Mouse (Mus musculus): Measurements from ENCODE around the gene Arhgef3. TPM values are rescaled to one million over a fixed set of nuclear protein-coding genes. Genes with fewer than 3 reads are reported as not detected.

The Arhgef3 gene
- polyA plus RNA-seq, 2 experiments: 2.6 to 5.4 TPM

GRCm38 (mm10) chr14:27436116-27436515, 321.4 kb downstream of the Arhgef3 start:
- Histone ChIP-seq H3K9me3 (ENCODE audit: control insufficient read depth, low read length) (no peaks in the 10 kb centered on the region), H3K27me3 (ENCODE audit: control insufficient read depth, insufficient read depth, low read length) (no peaks in the 10 kb centered on the region), H3K27ac (no peak overlapping the region), H3K36me3 (replicated peaks; ENCODE audit: control insufficient read depth, insufficient read depth, low read depth) (peaks cover 3% of the 10 kb centered on the region), H3K9ac (replicated peaks) (no peak overlapping the region), H3K4me1 (replicated peaks; ENCODE audit: control insufficient read depth in 2 of 2, insufficient read depth in 2 of 2, low read length in 1 of 2) (no peaks in the 10 kb centered on the region; a peak in 1 of 4 replicates), H3K4me3 (ENCODE audit: insufficient read depth in 1 of 2, low read depth in 2 of 2, low read length in 2 of 2) (no peak overlapping the region), H3K4me2 (ENCODE audit: low read depth) (no peak overlapping the region)
- ATAC-seq (ENCODE audit: insufficient read depth) (no peak), DNase-seq (ENCODE audit: low read depth in 3 of 3, low spot score in 3 of 3) (no peak)
- WGBS (ENCODE audit: insufficient replicate concordance): 87% methylated on average over 1 of the region's 1 CpGs
- TF ChIP-seq EP300 (IDR thresholded peaks at IDR 0.05; ENCODE audit: low read depth) (no peak), CTCF (IDR thresholded peaks at IDR 0.05; ENCODE audit: low read depth) (no peak)

- ATAC-seq (ENCODE audit: insufficient read depth): no peak
Measured at GRCm38 (mm10) chr14:27436826-27437225, 322.1 kb downstream of the Arhgef3 start.

GRCm38 (mm10) chr14:27440921-27441320, 326.2 kb downstream of the Arhgef3 start:
- Histone ChIP-seq H3K4me1 (replicated peaks; ENCODE audit: control insufficient read depth in 2 of 2, insufficient read depth in 2 of 2, low read length in 1 of 2) (no peaks in the 10 kb centered on the region; a peak in 1 of 4 replicates), H3K9ac (replicated peaks) (no peak overlapping the region), H3K4me3 (ENCODE audit: insufficient read depth in 1 of 2, low read depth in 2 of 2, low read length in 2 of 2) (no peak overlapping the region), H3K27me3 (ENCODE audit: control insufficient read depth, insufficient read depth, low read length) (no peaks in the 10 kb centered on the region), H3K9me3 (ENCODE audit: control insufficient read depth, low read length) (no peaks in the 10 kb centered on the region), H3K4me2 (ENCODE audit: low read depth) (no peak overlapping the region), H3K36me3 (replicated peaks; ENCODE audit: control insufficient read depth, insufficient read depth, low read depth) (peaks cover 23% of the 10 kb centered on the region), H3K27ac (no peak overlapping the region)
- TF ChIP-seq CTCF (IDR thresholded peaks at IDR 0.05; ENCODE audit: low read depth) (peak; percentile 28; the same call in 1 of the 2 replicates), EP300 (IDR thresholded peaks at IDR 0.05; ENCODE audit: low read depth) (no peak)
- peak in 1 of 3 experiments; percentile 10 for DNase-seq (ENCODE audit: low read depth in 3 of 3, low spot score in 3 of 3)
- ATAC-seq (ENCODE audit: insufficient read depth): no peak

More at GRCm38 (mm10) chr14:27436826-27437225, 322.1 kb downstream of the Arhgef3 start:
- TF ChIP-seq CTCF (IDR thresholded peaks at IDR 0.05; ENCODE audit: low read depth) (no peak), EP300 (IDR thresholded peaks at IDR 0.05; ENCODE audit: low read depth) (no peak)
- H3K36me3 ChIP-seq (replicated peaks; ENCODE audit: control insufficient read depth, insufficient read depth, low read depth): peaks cover 3% of the 10 kb centered on the region
- H3K27ac ChIP-seq: no peak overlapping the region
- DNase-seq (ENCODE audit: low read depth in 3 of 3, low spot score in 3 of 3): no peak
- H3K4me2 ChIP-seq (ENCODE audit: low read depth): no peak overlapping the region
- no peaks in the 10 kb centered on the region; a peak in 1 of 4 replicates for H3K4me1 ChIP-seq (replicated peaks; ENCODE audit: control insufficient read depth in 2 of 2, insufficient read depth in 2 of 2, low read length in 1 of 2)
- H3K9ac ChIP-seq (replicated peaks): no peak overlapping the region
- H3K9me3 ChIP-seq (ENCODE audit: control insufficient read depth, low read length): no peaks in the 10 kb centered on the region
- WGBS (ENCODE audit: insufficient replicate concordance): 80% methylated on average over 3 of the region's 3 CpGs
- H3K27me3 ChIP-seq (ENCODE audit: control insufficient read depth, insufficient read depth, low read length): no peaks in the 10 kb centered on the region
- no peak overlapping the region for H3K4me3 ChIP-seq (ENCODE audit: insufficient read depth in 1 of 2, low read depth in 2 of 2, low read length in 2 of 2)

- Histone ChIP-seq H3K36me3 (replicated peaks; ENCODE audit: control insufficient read depth, insufficient read depth, low read depth) (peaks cover 35% of the 10 kb centered on the region), H3K4me3 (ENCODE audit: insufficient read depth in 1 of 2, low read depth in 2 of 2, low read length in 2 of 2) (no peak overlapping the region), H3K27ac (no peak overlapping the region), H3K4me1 (replicated peaks; ENCODE audit: control insufficient read depth in 2 of 2, insufficient read depth in 2 of 2, low read length in 1 of 2) (no peaks in the 10 kb centered on the region), H3K9me3 (ENCODE audit: control insufficient read depth, low read length) (no peaks in the 10 kb centered on the region), H3K4me2 (ENCODE audit: low read depth) (no peak overlapping the region), H3K27me3 (ENCODE audit: control insufficient read depth, insufficient read depth, low read length) (no peaks in the 10 kb centered on the region), H3K9ac (replicated peaks) (no peak overlapping the region)
- TF ChIP-seq CTCF (IDR thresholded peaks at IDR 0.05; ENCODE audit: low read depth): no peak
- no peak for TF ChIP-seq EP300 (IDR thresholded peaks at IDR 0.05; ENCODE audit: low read depth)
- ATAC-seq (ENCODE audit: insufficient read depth) (no peak), DNase-seq (ENCODE audit: low read depth in 3 of 3, low spot score in 3 of 3) (no peak)
- WGBS (ENCODE audit: insufficient replicate concordance): 84% methylated on average over 2 of the region's 2 CpGs
Measured at GRCm38 (mm10) chr14:27444851-27445281, 330.2 kb downstream of the Arhgef3 start.

GRCm38 (mm10) chr14:27446963-27447362, 332.3 kb downstream of the Arhgef3 start:
- H3K4me1 ChIP-seq (replicated peaks; ENCODE audit: control insufficient read depth in 2 of 2, insufficient read depth in 2 of 2, low read length in 1 of 2): no peaks in the 10 kb centered on the region
- no peak overlapping the region for H3K4me3 ChIP-seq (ENCODE audit: insufficient read depth in 1 of 2, low read depth in 2 of 2, low read length in 2 of 2)
- DNase-seq (ENCODE audit: low read depth in 3 of 3, low spot score in 3 of 3): no peak
- no peaks in the 10 kb centered on the region for H3K27me3 ChIP-seq (ENCODE audit: control insufficient read depth, insufficient read depth, low read length)
- TF ChIP-seq EP300 (IDR thresholded peaks at IDR 0.05; ENCODE audit: low read depth) (no peak), CTCF (IDR thresholded peaks at IDR 0.05; ENCODE audit: low read depth) (no peak)
- no peak overlapping the region for H3K4me2 ChIP-seq (ENCODE audit: low read depth)
- no peak overlapping the region for H3K9ac ChIP-seq (replicated peaks)
- H3K9me3 ChIP-seq (ENCODE audit: control insufficient read depth, low read length): no peaks in the 10 kb centered on the region
- peaks cover 41% of the 10 kb centered on the region for H3K36me3 ChIP-seq (replicated peaks; ENCODE audit: control insufficient read depth, insufficient read depth, low read depth)
- 69% methylated on average over 4 of the region's 4 CpGs for WGBS (ENCODE audit: insufficient replicate concordance)
- ATAC-seq (ENCODE audit: insufficient read depth): no peak
- no peak overlapping the region for H3K27ac ChIP-seq

Small RNA genes within 50 kb of the gene (microRNA-seq; reads per million reads assigned to microRNA genes)
- gene Gm23633: not detected

Other genes with a start within 250 kb of the Arhgef3 start
- 0.10 TPM in 1 of 2 replicates, not detected in the other for gene Asb14, start 220.3 kb upstream of the Arhgef3 start, polyA plus RNA-seq (2012; rRNA removed)
- gene Asb14, start 220.3 kb upstream of the Arhgef3 start, polyA plus RNA-seq (2014; fragmentation: Nextera tagmentation; extraction: Ambion mirVana): not detected in 2 replicates
- 1.4 and 2.1 TPM in 2 replicates for gene Appl1, start 143.7 kb upstream of the Arhgef3 start, polyA plus RNA-seq (2012; rRNA removed)
- 5.4 and 6.2 TPM in 2 replicates for gene Appl1, start 143.7 kb upstream of the Arhgef3 start, polyA plus RNA-seq (2014; fragmentation: Nextera tagmentation; extraction: Ambion mirVana)
- gene Hesx1, start 120.5 kb upstream of the Arhgef3 start, polyA plus RNA-seq (2012; rRNA removed): 4.0 and 6.9 TPM in 2 replicates
- 8.0 and 11.0 TPM in 2 replicates for gene Hesx1, start 120.5 kb upstream of the Arhgef3 start, polyA plus RNA-seq (2014; fragmentation: Nextera tagmentation; extraction: Ambion mirVana)
- 0.09 and 0.11 TPM in 2 replicates for gene Il17rd, start 76.0 kb upstream of the Arhgef3 start, polyA plus RNA-seq (2012; rRNA removed)
- gene Il17rd, start 76.0 kb upstream of the Arhgef3 start, polyA plus RNA-seq (2014; fragmentation: Nextera tagmentation; extraction: Ambion mirVana): 0.03 and 0.04 TPM in 2 replicates